Mouse (Mus musculus) gastrocnemius, postnatal 10 days (tissue): ENCODE data around the gene Tor2a. TPM values are rescaled to one million over a fixed set of nuclear protein-coding genes. Genes with fewer than 3 reads are reported as not detected.

Source experiments
- DNase-seq: peaks from one replicate; pipeline ENCODE4 v3.0.0; 2021; ENCODE audit warnings: mixed read lengths
- total RNA-seq, 2 experiments: library from RNA; stranded (reverse); gene quantifications; 2 replicates each; pipeline ENCODE4 v1.2.3; 2021

Gene Tor2a
- total RNA-seq, 2 experiments from 2014 or later = 12.7 to 13.7 TPM

- no peak for DNase-seq
Measured at GRCm38 (mm10) chr2:32729547-32729946, 27.5 kb upstream of the Tor2a start.

GRCm38 (mm10) chr2:32730854-32731253 lies 26.2 kb upstream of the Tor2a start:
- DNase-seq = no peak

DNA sequence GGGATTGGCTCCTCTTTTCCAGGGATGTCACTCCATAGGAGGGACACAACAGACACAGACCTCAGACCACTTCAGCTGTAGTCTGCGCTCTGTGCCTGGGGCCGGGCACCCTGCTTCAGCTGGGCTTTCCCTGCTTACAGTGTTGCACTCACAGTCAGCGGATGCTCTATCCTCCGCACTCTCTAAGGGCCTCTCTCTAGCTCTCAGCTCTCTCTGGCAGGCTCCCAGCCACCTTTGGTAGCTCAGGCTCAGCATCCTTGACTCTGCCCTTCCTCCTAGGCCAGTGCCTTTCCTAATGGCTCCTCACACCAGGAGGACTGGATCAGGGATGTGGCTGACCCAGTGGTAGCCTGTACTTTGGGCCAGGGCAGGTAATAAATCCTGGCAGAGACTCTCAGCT lies 25.1 kb upstream of the Tor2a start:
- DNase-seq = no peak

DNA sequence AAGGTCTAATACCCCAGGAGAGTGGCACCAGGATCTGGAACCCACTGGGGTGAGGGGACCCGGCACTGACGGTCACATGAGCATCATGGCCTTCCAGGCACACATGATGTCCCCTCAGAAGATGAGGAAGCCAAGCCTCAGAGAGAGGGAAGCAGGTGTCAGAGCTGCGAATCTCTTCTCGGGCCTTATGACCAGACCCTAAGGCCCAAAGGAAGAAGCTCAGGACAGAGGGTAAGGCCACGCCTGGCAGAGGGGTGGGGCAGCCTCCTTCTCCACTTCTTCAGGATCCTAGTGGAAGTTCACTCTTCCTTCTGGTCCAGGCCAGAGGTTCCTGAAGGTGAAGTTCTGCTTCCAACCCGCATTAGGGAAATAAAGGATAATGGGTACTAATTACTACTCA lies 24.3 kb upstream of the Tor2a start:
- no peak for DNase-seq

DNA sequence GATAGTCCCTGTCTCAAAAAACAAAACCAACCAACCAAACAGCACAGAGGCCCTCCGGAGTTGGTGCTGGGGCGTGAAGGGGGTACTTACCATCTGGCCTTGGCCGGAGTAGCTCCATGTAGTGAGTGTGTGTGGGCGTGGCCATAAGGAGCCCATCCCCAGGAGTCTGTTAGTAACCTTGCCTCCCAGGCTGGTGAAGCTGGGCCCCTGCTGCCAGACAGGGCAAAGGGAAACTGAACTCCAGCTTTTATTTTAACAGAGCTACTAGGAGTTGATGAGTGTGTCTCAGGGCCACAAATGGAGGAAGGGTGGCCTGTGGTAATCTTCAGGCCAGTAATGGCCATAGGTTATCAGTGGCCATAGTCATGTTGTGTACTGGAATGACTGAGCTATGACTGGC lies 22.6 kb upstream of the Tor2a start:
- DNase-seq = no peak

GRCm38 (mm10) chr2:32734933-32735332 lies 22.1 kb upstream of the Tor2a start:
- no peak for DNase-seq

DNA sequence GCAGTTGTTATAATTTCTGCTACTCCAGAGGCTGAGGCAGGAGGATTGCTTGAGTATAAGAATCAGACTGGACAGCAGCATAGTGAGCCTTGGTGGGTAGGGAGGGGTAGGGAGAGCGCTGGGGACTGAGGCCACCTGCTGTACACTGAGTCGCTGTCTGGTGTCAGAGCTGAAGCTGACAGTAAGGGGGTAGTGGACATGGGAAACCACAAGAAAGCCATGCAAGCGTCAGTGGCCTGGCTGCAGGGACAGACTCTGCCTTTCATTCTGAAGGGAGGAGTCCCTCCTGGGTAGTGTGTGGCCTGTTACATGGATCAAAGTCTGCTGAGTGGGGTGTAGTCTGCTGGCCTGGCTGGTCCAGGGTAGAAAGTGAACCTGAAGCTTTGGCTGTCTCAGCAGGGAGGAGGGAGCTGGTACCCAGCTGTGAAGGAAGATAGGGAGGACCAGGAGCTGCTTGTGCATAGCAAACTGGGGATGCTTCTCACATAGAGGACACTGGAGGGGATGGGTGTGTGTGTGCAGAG lies 20.7 kb upstream of the Tor2a start:
- no peak for DNase-seq

GRCm38 (mm10) chr2:32737008-32737407 lies 20.0 kb upstream of the Tor2a start:
- DNase-seq = no peak

GRCm38 (mm10) chr2:32739311-32739710 lies 17.7 kb upstream of the Tor2a start:
- DNase-seq = no peak

- DNase-seq = no peak
Measured at GRCm38 (mm10) chr2:32740916-32741272, 16.1 kb upstream of the Tor2a start, which contains the start of gene 6330409D20Rik. Gene 6330409D20Rik, minus strand, starts transcription at chr2:32741016.

GRCm38 (mm10) chr2:32741273-32742172 lies 15.5 kb upstream of the Tor2a start:
- DNase-seq = peak; percentile 37

DNA sequence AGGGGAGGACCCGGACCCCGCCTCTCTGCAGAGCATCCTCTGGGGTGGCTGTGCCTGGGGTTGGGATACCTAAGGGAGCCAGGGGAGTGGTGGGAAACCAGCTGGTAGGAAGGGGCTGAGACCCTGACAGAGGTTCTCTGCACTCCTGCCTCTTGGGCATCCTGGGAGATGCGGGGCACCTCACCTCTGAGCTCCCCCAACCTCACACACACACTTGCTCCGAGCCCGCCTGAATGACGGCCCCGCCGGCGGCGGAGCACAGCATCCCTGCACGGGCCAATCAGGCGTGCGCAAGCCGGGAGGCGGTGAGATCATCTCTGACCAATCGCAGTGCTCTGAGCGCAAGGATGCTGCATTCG lies 14.9 kb upstream of the Tor2a start:
- no peak for DNase-seq

- DNase-seq = no peak
Measured at GRCm38 (mm10) chr2:32744272-32744982, 12.6 kb upstream of the Tor2a start.

GRCm38 (mm10) chr2:32749082-32749481 lies 8.0 kb upstream of the Tor2a start:
- DNase-seq = no peak

GRCm38 (mm10) chr2:32750199-32750598 lies 6.8 kb upstream of the Tor2a start:
- no peak for DNase-seq

- DNase-seq = no peak
Measured at GRCm38 (mm10) chr2:32750887-32751664, 6.0 kb upstream of the Tor2a start.

GRCm38 (mm10) chr2:32751665-32752033 lies 5.4 kb upstream of the Tor2a start:
- DNase-seq = no peak

- DNase-seq = no peak
Measured at GRCm38 (mm10) chr2:32752181-32752580, 4.9 kb upstream of the Tor2a start.

DNA sequence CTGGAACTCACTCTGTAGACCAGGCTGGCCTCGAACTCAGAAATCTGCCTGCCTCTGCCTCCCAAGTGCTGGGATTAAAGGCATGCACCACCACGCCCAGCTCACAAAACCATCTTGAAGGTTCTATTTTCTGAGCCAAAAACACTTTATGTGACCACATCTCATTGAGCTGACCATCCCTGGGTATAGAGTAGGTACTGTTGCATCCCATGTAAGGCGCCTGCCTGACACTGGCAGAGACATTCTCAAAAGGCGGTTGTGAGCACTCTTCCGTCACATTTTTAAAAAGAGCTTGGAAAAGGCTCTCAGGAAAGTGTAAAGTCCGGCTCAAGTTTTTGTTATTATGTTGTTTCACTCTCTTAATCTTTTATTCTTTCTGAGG lies 369 bp upstream of the Tor2a start:
- DNase-seq = no peak

- no peak for DNase-seq
Measured at GRCm38 (mm10) chr2:32758503-32758902, 1.5 kb downstream of the Tor2a start.

DNA sequence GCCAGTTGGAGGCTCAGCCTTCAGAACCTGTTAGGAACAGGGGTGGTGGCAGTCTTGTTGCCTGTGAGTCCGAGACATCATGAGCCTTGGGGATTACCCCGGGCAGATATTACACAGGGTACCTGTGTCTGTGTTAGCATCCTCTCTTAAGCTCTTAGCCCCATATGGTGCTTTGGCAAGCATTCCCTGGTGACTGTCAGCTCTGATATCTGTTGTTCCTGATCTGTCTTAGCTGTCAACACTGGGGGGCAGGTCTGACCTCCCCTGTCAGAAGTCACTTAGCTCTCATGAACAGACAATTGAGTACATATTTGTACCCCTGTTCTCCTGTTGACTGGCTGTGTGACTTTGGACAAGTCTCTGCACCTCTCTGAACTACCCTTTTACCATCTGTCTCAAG lies 2.0 kb downstream of the Tor2a start:
- no peak for DNase-seq

GRCm38 (mm10) chr2:32761361-32761760 lies 4.3 kb downstream of the Tor2a start:
- DNase-seq = no peak

- DNase-seq = no peak
Measured at GRCm38 (mm10) chr2:32761859-32762258, 4.8 kb downstream of the Tor2a start.
